Mouse (Mus musculus) kidney, postnatal 10 days (tissue): ENCODE data around the gene Tmprss13.

Source experiments
- DNase-seq: peaks from one replicate; pipeline ENCODE4 v3.0.0; 2021; ENCODE audit warnings: mixed read lengths

Tmprss13 gene

DNA sequence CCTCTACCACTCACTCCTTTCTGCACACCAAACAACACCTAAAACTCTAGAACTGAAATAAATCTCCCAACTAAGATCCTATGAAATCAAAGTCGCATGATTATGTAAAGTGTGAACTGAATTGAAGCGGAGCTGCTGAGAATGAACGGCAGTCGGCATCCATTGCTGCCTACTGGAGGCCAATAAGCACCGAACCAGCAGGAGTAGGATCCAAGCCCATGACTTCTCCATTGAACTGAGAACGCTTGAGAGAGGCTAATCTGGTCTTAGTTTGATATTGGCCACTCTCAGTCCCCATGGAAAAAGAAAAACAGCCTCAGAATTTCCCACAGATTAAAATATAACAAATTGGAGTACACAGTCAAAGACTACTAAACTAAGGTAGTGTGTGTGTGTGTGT lies 65.0 kb downstream of the Tmprss13 start:
- no peak for DNase-seq

DNA sequence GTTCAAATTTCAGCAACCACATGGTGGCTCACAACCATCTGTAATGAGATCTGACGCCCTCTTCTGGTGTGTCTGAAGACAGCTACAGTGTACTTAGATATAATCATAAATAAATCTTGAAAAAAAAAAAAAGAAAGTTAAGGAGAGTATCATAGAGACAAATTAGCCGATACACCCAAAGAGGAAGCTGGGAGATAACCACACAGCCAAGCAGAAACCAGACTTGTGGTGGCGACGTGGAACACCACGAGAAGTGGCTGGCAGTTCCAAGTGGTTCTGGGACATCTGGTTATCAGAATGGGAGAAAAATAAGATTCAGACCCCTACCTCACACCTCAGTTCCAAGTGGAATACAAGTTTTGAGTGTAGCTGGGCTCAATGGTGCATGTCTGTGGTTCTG lies 67.8 kb downstream of the Tmprss13 start:
- DNase-seq: no peak

DNA sequence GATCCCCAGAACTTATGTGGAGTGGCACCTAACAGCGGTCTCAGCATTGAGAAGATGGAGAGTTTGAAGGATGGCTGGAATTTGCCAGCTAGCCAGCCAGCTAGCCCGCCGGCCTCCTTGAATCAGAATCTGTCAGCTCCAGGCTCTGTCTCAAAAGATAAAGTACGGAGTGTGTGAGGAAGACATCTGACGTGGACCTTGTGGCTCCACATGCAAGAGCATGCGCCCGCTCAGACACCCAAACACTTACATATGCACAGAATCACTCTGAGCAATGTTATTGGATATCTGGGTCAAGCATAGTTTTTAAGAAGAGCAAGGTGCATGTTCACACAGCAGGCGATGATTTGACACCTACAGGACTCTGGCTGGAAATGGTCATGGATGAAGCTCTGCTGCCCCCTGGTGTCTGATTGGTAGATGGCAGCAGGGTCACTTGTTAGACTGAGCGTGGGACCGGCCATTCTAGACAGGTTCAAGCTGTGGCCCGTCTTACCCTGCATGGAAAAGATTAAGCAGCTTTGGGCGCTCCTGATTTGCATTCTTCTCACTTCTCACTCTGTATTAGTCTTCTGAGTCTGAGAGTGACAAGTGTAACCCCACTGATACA lies 69.6 kb downstream of the Tmprss13 start:
- peak; percentile 92 for DNase-seq

DNA sequence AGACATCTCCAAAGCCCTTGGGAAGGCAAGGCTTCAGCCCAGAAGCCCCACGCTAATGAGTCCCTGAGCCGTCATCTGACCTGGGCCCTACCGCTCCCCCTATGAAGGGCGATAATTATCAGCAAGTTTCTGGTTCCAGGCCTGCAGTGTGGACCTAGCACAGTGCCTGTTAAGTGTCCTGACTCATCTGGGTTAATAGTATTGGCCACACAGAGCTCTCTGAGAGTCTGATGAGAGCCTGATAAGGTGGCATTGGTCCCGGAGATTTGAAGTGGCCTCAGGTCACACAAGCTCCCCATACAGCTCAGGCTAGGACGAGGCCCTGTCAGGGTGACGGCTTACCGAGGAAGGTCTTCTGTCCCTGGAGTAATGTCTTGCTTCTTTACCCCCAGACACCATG lies 70.7 kb downstream of the Tmprss13 start:
- no peak for DNase-seq

DNA sequence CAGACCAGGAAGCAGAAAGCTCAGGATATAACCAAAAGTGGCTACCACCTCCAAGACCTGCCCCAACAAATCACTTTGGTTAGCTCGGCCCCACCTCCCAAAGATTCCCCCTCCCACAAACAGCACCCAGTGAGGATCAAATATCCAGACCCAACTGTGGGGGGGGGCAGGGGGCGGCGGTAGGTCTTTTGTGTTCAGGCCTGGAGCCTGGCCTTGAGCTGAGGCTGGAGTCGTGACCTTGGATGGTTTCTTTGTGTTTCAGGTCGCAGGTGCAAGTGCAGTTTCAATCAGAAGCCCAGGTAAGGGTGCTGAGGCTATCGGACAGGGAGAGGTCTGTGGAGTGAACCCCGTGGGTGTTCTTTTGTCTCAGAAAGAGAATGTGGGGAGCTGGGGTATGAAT lies 72.4 kb downstream of the Tmprss13 start:
- DNase-seq: no peak

DNA sequence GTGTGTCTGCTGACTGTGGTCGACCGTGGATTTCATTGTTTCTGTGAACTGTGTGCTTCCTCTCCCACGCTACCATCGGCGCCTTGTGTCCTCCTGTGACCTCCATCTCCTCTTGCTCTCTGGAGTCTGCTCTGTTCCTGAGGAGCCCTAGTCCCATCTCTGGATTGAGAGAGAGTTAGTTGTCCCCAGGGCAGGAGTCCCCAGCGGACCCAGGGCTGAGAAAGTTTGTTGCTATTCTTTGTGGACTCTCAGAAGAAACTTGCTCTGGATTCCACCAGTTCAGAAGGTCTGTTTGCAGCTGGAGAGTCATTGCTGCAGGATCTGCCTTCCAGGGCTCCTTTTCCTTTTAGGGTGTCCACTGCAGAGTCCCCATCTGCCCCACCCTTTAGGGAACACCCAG lies 76.3 kb downstream of the Tmprss13 start:
- no peak for DNase-seq

DNA sequence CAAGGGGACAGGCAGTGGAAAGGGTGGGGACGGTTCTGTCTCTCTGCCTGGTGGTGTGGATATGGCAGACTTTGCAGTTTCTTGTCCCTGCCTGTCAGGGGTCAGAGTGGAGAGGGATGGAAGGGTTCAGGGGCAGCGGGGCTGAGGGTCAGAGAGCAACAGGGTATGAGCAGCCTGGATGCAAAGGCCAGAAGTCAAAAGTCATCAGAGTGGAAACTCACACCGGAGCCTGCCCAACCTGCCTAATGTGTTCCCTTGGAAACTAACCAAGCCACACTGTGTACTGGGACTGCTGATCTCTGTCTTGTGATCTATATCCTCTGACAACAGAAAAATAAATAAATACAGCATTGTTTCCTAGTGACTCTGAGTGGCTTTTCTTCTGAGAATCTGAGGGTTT lies 76.9 kb downstream of the Tmprss13 start:
- no peak for DNase-seq
